Mouse (Mus musculus): ENCODE data around the gene Cbs. TPM values are rescaled to one million over a fixed set of nuclear protein-coding genes. Genes with fewer than 3 reads are reported as not detected.

Cbs gene
- total and polyA plus RNA-seq, 2 experiments from 2014 or later: 18.6 to 22.3 TPM

DNA sequence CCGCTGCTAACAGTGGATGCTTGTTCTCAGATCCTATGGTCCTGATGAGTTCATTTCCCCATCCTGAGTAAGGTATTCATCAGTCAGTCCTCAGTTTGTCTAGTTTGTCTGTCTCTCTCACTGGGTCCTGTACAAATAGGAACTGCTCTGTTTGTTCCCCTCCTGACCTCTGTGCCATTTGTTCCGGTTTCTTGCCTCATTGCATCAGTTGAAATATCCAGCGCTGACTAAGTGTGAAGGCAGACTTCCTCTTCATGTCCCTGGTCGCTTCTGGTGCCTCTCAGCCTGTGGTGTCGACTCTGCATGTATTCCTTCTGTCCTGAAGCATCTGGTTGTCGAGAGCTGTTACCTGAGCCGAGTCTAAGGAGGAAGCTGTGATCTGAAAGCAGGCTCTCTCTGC lies 42.4 kb downstream of the Cbs start:
- 0 out of 2 replicates have a peak overlapping the region, but pooled peaks have one; percentile 29 for H3K27ac ChIP-seq (ENCODE audit: low read depth, low read length)
- H3K9me3 ChIP-seq (ENCODE audit: low read length): no peaks in the 10 kb centered on the region
- 82% methylated on average over 7 of the region's 7 CpGs for WGBS
- ATAC-seq (no peak; the same call in 1 of the 2 replicates), DNase-seq (no peak)
- TF ChIP-seq CTCF (IDR thresholded peaks at IDR 0.05; ENCODE audit: low read depth): no peak
- no peak overlapping the region for H3K4me2 ChIP-seq (ENCODE audit: low read depth)
- H3K9ac ChIP-seq: no peak overlapping the region
- H3K4me1 ChIP-seq (ENCODE audit: insufficient read depth): no peaks in the 10 kb centered on the region
- H3K4me3 ChIP-seq (ENCODE audit: low read depth, low read length): no peak overlapping the region
- H3K36me3 ChIP-seq (ENCODE audit: insufficient read depth): peaks cover 44% of the 10 kb centered on the region
- no peaks in the 10 kb centered on the region for H3K27me3 ChIP-seq (ENCODE audit: insufficient read depth, low read length)

DNA sequence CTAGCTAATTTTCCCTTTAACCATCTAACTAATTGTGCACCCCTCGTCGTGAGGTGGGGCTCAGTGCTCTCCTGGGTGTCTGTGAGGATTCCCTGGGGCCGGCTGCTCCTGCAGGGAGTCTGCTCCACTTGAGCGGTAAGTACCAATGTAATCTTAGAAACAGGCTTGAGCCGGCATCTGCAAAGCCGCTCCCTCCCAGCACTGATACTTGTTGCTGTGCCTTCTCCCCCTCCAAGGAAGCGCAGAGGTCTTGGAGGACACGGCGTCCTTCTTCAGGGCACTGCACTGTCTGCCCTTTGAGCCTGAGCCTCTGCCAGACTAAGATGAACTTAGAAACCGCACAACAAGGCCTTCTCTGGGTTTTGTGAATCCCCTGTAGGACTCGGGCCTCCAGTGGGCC lies 46.2 kb downstream of the Cbs start:
- Histone ChIP-seq H3K9ac (no peak overlapping the region), H3K4me1 (ENCODE audit: insufficient read depth) (no peaks in the 10 kb centered on the region), H3K9me3 (ENCODE audit: low read length) (no peaks in the 10 kb centered on the region), H3K27ac (ENCODE audit: low read depth, low read length) (no peak overlapping the region), H3K4me2 (ENCODE audit: low read depth) (no peak overlapping the region), H3K4me3 (ENCODE audit: low read depth, low read length) (no peak overlapping the region), H3K27me3 (ENCODE audit: insufficient read depth, low read length) (no peaks in the 10 kb centered on the region), H3K36me3 (ENCODE audit: insufficient read depth) (peaks cover 39% of the 10 kb centered on the region)
- WGBS: 86% methylated on average over 11 of the region's 11 CpGs
- DNase-seq: no peak
- TF ChIP-seq CTCF (IDR thresholded peaks at IDR 0.05; ENCODE audit: low read depth): no peak
- no peak for ATAC-seq

DNA sequence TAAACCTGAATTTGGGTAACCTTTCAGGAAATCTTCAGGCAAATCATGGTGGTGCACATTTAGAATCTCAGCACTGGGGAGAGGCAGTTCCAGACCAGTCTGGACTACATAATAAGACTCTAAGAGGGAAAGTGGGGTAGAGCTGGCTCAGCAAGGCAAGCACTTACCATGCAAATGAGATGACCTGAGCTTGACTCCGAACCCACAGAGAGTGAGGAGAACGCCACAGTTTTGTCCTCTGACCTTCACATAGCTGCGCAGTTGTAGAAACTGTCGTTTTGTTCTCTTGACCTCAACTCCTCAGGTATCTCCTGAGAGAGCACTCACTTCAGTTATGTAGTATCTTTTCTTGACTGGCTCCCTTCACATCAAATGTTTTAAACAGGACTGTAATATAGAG lies 48.3 kb downstream of the Cbs start:
- Histone ChIP-seq H3K27ac (ENCODE audit: low read depth, low read length) (no peak overlapping the region), H3K4me1 (ENCODE audit: insufficient read depth) (no peaks in the 10 kb centered on the region), H3K27me3 (ENCODE audit: insufficient read depth, low read length) (no peaks in the 10 kb centered on the region), H3K9ac (no peak overlapping the region), H3K4me2 (ENCODE audit: low read depth) (no peak overlapping the region), H3K36me3 (ENCODE audit: insufficient read depth) (peaks cover 37% of the 10 kb centered on the region), H3K4me3 (ENCODE audit: low read depth, low read length) (no peak overlapping the region), H3K9me3 (ENCODE audit: low read length) (no peaks in the 10 kb centered on the region)
- ATAC-seq: no peak
- WGBS: 93% methylated on average over 4 of the region's 4 CpGs
- TF ChIP-seq CTCF (IDR thresholded peaks at IDR 0.05; ENCODE audit: low read depth): no peak
- no peak for DNase-seq

DNA sequence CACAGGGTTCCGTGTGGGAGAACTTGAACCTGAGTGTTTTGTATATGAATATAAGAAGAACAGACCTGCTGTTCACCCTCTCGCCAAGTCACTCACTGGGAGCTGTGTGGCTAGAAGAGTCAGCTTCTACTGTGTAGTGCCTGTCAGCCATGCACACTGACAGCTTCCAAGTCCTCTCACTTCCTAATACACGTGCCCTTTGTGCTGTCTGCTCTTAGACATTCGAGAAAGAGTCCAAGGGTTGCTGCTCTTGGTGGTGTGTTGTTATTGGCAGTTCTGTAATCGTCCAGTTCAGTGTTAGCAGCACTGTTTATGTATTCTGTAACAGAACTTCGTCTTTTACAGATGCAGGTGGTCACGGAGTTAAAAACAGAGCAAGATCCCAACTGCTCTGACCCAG lies 48.9 kb downstream of the Cbs start:
- Histone ChIP-seq H3K4me2 (ENCODE audit: low read depth) (no peak overlapping the region), H3K4me1 (ENCODE audit: insufficient read depth) (no peaks in the 10 kb centered on the region), H3K4me3 (ENCODE audit: low read depth, low read length) (no peak overlapping the region), H3K27me3 (ENCODE audit: insufficient read depth, low read length) (no peaks in the 10 kb centered on the region), H3K36me3 (ENCODE audit: insufficient read depth) (peaks cover 37% of the 10 kb centered on the region), H3K27ac (ENCODE audit: low read depth, low read length) (no peak overlapping the region), H3K9me3 (ENCODE audit: low read length) (no peaks in the 10 kb centered on the region), H3K9ac (no peak overlapping the region)
- TF ChIP-seq CTCF (IDR thresholded peaks at IDR 0.05; ENCODE audit: low read depth): no peak
- ATAC-seq (no peak), DNase-seq (no peak)
- WGBS: 81% methylated on average over 7 of the region's 7 CpGs

DNA sequence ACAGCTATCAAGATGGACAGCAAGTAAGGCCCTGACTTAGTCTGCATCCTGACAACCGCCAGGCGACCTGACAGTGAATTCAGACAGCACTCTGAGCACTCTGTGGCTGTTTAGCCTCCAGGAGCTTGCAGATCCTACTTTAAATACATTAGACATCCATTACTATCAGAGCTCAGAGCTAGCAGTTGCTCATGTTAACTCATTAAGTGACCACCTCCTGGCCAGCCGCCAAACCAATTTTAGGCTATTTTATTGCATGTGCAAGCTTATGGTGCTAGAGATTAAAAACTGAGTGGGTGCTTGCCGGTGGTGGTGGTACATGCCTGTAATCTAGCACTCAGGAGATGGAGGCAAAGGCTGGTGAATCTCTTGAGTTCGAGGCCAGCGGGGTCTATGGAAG lies 53.3 kb downstream of the Cbs start:
- H3K9me3 ChIP-seq (ENCODE audit: low read length): no peaks in the 10 kb centered on the region
- no peaks in the 10 kb centered on the region for H3K27me3 ChIP-seq (ENCODE audit: insufficient read depth, low read length)
- no peak for DNase-seq
- TF ChIP-seq CTCF (IDR thresholded peaks at IDR 0.05; ENCODE audit: low read depth): no peak
- H3K4me3 ChIP-seq (ENCODE audit: low read depth, low read length): no peak overlapping the region
- peaks cover 13% of the 10 kb centered on the region for H3K36me3 ChIP-seq (ENCODE audit: insufficient read depth)
- H3K27ac ChIP-seq (ENCODE audit: low read depth, low read length): no peak overlapping the region
- ATAC-seq: no peak
- H3K9ac ChIP-seq: no peak overlapping the region
- no peak overlapping the region for H3K4me2 ChIP-seq (ENCODE audit: low read depth)
- no peaks in the 10 kb centered on the region for H3K4me1 ChIP-seq (ENCODE audit: insufficient read depth)
- WGBS: 81% methylated on average over 6 of the region's 6 CpGs

DNA sequence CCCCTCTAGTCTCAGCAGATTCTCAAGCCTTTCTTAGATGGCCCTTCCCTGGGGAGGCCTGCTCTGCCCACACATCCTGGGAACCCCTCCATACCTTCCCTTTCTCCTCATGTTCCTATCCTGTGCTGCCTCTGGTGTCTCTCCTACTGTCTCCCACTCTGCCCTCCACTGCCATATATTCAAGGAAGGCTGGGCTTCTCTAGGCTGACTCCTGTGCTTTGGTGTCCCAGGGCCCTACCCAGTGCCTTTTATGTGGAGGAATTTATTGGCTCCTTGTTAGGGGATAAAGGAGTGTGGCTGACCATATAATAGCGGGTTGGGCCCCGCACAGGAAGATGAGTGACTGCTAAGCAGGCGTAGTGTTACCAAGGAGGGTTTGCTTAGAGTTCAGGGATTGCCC lies 53.9 kb downstream of the Cbs start:
- 66% methylated on average over 3 of the region's 3 CpGs for WGBS
- Histone ChIP-seq H3K27me3 (ENCODE audit: insufficient read depth, low read length) (no peaks in the 10 kb centered on the region), H3K4me1 (ENCODE audit: insufficient read depth) (no peaks in the 10 kb centered on the region), H3K4me3 (ENCODE audit: low read depth, low read length) (no peak overlapping the region), H3K9me3 (ENCODE audit: low read length) (no peaks in the 10 kb centered on the region), H3K36me3 (ENCODE audit: insufficient read depth) (peaks cover 7% of the 10 kb centered on the region), H3K9ac (no peak overlapping the region), H3K27ac (ENCODE audit: low read depth, low read length) (no peak overlapping the region), H3K4me2 (ENCODE audit: low read depth) (no peak overlapping the region)
- TF ChIP-seq CTCF (IDR thresholded peaks at IDR 0.05; ENCODE audit: low read depth): no peak
- DNase-seq (no peak), ATAC-seq (no peak)

DNA sequence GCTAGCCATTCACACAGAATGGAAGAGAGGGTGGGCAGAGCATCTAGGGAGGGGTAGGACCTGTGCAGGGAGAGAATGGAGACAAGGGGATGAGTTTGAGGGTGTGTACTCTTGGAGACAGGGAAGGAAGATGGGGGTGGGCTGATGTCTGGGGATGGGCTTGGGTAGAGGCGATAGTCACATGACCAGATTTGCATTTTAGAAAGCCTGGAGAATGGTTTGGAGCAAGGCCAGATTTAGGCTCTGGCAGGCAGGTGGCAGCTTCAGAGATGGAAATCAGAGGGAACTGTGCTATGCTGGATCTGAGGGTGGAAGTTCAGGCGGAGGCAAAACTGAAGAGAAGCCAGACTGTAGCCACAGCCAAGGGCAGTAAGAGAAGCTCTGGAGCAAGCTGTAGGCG lies 56.7 kb downstream of the Cbs start:
- peak; percentile 79 for ATAC-seq
- Histone ChIP-seq H3K4me2 (ENCODE audit: low read depth) (no peak overlapping the region), H3K27me3 (ENCODE audit: insufficient read depth, low read length) (no peaks in the 10 kb centered on the region), H3K36me3 (ENCODE audit: insufficient read depth) (peaks cover 4% of the 10 kb centered on the region; the same call in 1 of the 2 replicates), H3K9ac (no peak overlapping the region), H3K4me1 (ENCODE audit: insufficient read depth) (no peaks in the 10 kb centered on the region), H3K4me3 (ENCODE audit: low read depth, low read length) (no peak overlapping the region), H3K9me3 (ENCODE audit: low read length) (no peaks in the 10 kb centered on the region), H3K27ac (ENCODE audit: low read depth, low read length) (peak overlapping the region; percentile 42)
- 19% methylated on average over 3 of the region's 3 CpGs for WGBS
- TF ChIP-seq CTCF (IDR thresholded peaks at IDR 0.05; ENCODE audit: low read depth): no peak
- peak; percentile 83 for DNase-seq

All from forebrain, postnatal 0 days (tissue).